Mouse (Mus musculus) monocyte, adult 5-6 weeks (primary cell): Measurements from ENCODE around the gene Porcn. TPM values are rescaled to one million over a fixed set of nuclear protein-coding genes. Genes with fewer than 3 reads are reported as not detected.

Experiments
- ATAC-seq: fragments of 153-309, 156-312 bp; replicated peaks from 2 replicates; pipeline ENCODE4 v1.8.0; 2017; ENCODE audit warnings: mild to moderate bottlenecking; ENCODE audit not compliant: low TSS enrichment, insufficient number of reproducible peaks, severe bottlenecking, poor library complexity, low FRiP score
- total RNA-seq: library from RNA; stranded (forward); fragments of 200-1000, 200-491, 200-594 nt; gene quantifications from 3 replicates; pipeline ENCODE4 v1.2.3, GENCODE M21; 2017

Porcn gene
- total RNA-seq, 1 experiment from 2014 or later: 3.1 TPM

- no peak for ATAC-seq
These were observed 5.3 kb upstream of the Porcn start for GRCm38 (mm10) chrX:8211490-8212207.

DNA sequence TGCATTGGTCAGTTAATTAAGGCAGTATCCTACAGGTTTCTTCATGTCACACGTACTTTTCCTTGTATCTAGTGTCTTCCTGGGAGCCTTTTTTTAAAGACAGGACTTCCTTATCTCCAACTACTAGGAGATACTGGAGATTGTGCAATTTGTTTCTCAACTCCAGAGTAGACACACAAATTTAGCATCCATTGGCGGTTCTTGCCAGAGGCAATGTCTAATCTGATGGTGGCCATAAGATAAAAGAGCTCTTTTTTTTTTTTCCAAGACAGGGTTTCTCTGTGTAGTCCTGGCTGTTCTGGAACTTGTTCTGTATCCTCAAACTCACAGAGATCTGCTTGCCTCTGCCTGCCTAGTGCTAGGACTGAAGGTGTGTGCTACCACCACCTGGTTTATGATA, 3.4 kb upstream of the Porcn start:
- no peak for ATAC-seq

GRCm38 (mm10) chrX:8207224-8207623, 899 bp upstream of the Porcn start:
- ATAC-seq: no peak

GRCm38 (mm10) chrX:8206694-8207197, 421 bp upstream of the Porcn start:
- no peak for ATAC-seq

- ATAC-seq: no peak
These were observed 774 bp downstream of the Porcn start for GRCm38 (mm10) chrX:8205551-8205950.

DNA sequence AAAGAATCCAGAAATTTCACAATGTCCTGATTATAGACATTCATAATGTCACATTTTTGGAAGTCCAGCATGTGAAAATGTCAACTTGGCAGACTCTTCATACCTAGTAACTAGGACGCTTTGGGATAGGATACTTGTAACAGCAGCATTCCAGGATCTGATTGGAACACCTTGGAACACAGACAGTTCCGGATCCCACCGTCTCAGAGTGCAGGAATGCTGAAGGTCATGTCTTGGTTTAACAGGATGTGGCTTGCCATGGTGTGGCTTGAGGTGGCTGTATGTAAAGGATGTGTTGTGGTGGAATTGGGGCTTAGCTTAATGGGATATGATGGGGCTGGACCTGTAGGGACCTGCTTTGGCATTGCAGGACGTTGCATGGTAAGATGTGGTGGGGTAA, 1.2 kb downstream of the Porcn start:
- no peak for ATAC-seq

- no peak for ATAC-seq
These were observed 2.2 kb downstream of the Porcn start for GRCm38 (mm10) chrX:8204076-8204475.

DNA sequence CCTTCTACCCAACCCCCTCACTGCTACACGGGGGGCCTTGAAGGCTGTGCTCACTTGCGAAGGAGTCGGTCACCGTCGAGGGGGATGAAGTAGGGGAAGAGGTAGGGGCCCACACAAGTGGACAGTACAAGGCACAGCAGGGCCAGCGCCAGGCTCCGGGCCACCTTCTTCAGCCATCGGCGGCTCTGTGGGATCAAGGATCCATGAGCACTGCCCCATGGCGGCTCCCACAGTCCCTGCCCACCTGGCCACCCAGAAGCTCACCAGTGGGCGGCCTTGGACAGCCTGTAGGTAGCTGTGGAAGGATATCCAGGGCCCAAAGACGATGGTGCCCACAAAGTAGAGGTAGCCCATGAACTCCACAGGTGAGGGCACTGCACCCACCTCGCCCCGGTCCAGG, 3.2 kb downstream of the Porcn start:
- no peak for ATAC-seq

GRCm38 (mm10) chrX:8193419-8193723, 13.0 kb downstream of the Porcn start, which contains the start of gene Ebp:
Ebp (minus strand) TSS chrX:8193512.
- no peak for ATAC-seq

GRCm38 (mm10) chrX:8192640-8193418, 13.5 kb downstream of the Porcn start:
- peak; percentile 99 for ATAC-seq

DNA sequence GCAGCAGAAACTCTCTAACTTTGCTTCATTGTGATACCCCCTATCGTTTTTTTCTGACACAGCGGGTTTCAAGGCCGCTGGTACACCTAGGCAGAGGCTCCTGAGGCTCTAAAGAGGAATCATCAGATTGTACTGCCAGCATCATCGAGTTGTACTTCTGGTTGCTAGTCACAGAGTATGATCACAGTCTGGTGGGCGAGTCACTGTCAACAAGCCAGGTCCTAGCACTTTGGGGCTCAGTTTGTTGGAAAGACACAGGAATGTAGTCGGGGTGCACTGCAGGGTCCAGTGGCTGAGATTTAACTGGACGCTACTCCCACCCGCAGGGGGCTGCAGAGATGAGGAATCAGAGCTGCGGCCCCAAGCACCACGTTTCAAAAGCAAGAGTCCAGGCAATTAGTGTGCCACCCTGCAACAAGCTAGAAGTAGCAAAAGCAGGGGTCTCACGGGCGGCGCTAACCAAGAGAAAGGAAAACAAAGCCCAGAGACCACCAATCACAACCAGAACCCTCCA, 14.1 kb downstream of the Porcn start:
- no peak for ATAC-seq

- ATAC-seq: no peak
These were observed 23.3 kb downstream of the Porcn start for GRCm38 (mm10) chrX:8182871-8183540.

DNA sequence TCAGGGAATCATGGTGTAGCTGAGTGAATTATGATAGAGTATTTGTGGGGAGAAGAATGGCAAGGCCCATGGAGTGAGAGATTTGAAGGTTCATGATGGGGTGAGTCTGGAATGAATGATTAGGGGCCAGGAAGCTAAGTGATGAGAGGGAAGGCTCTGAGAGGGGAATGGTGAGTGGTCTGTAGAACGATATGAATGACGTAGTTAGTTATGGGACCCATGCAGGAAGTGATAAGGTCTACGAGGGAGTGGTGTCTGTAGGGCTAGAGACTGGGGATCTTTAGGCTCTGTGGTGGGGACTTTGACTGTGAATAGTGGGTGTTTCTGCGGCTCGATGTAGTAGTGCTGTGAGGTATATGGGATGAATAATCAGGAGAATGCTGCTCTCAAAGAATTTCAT, 26.7 kb downstream of the Porcn start:
- ATAC-seq: no peak

DNA sequence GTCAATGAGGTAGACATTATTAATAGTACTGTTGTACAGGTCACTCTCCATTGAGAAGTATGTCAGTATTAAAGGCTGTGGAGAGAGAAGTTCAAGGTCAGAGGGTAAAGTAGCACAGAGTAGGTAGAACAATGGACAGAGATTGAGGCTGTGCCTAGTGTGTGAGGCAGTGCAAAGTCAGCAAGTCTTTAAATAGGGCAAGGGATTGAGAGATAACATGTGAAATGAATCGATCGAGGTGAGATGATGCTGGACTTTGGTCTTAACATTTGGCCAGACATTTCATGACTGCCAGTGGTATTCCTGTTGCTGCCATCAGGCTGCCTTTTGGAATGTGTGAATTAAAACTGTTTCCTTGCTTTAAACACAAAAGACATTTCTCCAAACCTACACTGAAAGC, 27.5 kb downstream of the Porcn start:
- no peak for ATAC-seq

GRCm38 (mm10) chrX:8175504-8176385, 30.6 kb downstream of the Porcn start, which contains the start of gene Tbc1d25:
Tbc1d25 (minus strand) TSS chrX:8176181.
- peak; percentile 92 for ATAC-seq

GRCm38 (mm10) chrX:8175169-8175503, 31.2 kb downstream of the Porcn start:
- no peak for ATAC-seq

- ATAC-seq: peak; percentile 53; the same call in 1 of the 2 replicates
These were observed 38.3 kb downstream of the Porcn start for GRCm38 (mm10) chrX:8167716-8168647.
